Mouse (Mus musculus): ENCODE data around the gene 4930579F01Rik. TPM values are rescaled to one million over a fixed set of nuclear protein-coding genes. Genes with fewer than 3 reads are reported as not detected.

The 4930579F01Rik gene
- polyA plus RNA-seq, 2 experiments: 0.04 to 0.19 TPM

GRCm38 (mm10) chr3:138192260-138192659 lies 1.4 kb downstream of the 4930579F01Rik start:
- ATAC-seq (ENCODE audit: low FRiP score, low read depth) (no peak), DNase-seq (ENCODE audit: low spot score) (no peak)
- no peak overlapping the region for H3K4me3 ChIP-seq (replicated peaks; ENCODE audit: low read length)
- no peaks in the 10 kb centered on the region for H3K27me3 ChIP-seq (ENCODE audit: control insufficient read depth, insufficient read depth, low read length)
- H3K9me3 ChIP-seq (ENCODE audit: control insufficient read depth, low read length): no peaks in the 10 kb centered on the region
- no peak overlapping the region for H3K9ac ChIP-seq (ENCODE audit: low read depth, low read length, severe bottlenecking)
- H3K4me2 ChIP-seq (replicated peaks; ENCODE audit: low read depth, low read length, severe bottlenecking): no peak overlapping the region
- no peak overlapping the region for H3K27ac ChIP-seq (replicated peaks; ENCODE audit: low read depth, low read length)
- H3K4me1 ChIP-seq (ENCODE audit: control insufficient read depth, insufficient read depth, low read length): no peaks in the 10 kb centered on the region
- no peaks in the 10 kb centered on the region for H3K36me3 ChIP-seq (ENCODE audit: control insufficient read depth, insufficient read depth, low read length)
- no peak for TF ChIP-seq POLR2A (IDR thresholded peaks at IDR 0.05; ENCODE audit: borderline replicate concordance, extremely low read depth, insufficient read depth, insufficient read length)
- 82% methylated on average over 7 of the region's 7 CpGs for WGBS

GRCm38 (mm10) chr3:138185995-138186930 lies 7.4 kb downstream of the 4930579F01Rik start:
- ATAC-seq (ENCODE audit: low FRiP score, low read depth): no peak
- no peak overlapping the region for H3K4me3 ChIP-seq (replicated peaks; ENCODE audit: low read length)
- no peaks in the 10 kb centered on the region for H3K9me3 ChIP-seq (ENCODE audit: control insufficient read depth, low read length)
- H3K27me3 ChIP-seq (ENCODE audit: control insufficient read depth, insufficient read depth, low read length): no peaks in the 10 kb centered on the region
- no peak for TF ChIP-seq POLR2A (IDR thresholded peaks at IDR 0.05; ENCODE audit: borderline replicate concordance, extremely low read depth, insufficient read depth, insufficient read length)
- no peak overlapping the region for H3K27ac ChIP-seq (replicated peaks; ENCODE audit: low read depth, low read length)
- no peak for DNase-seq (ENCODE audit: low spot score)
- no peaks in the 10 kb centered on the region for H3K36me3 ChIP-seq (ENCODE audit: control insufficient read depth, insufficient read depth, low read length)
- WGBS: 92% methylated on average over 26 of the region's 26 CpGs
- no peak overlapping the region for H3K9ac ChIP-seq (ENCODE audit: low read depth, low read length, severe bottlenecking)
- no peaks in the 10 kb centered on the region for H3K4me1 ChIP-seq (ENCODE audit: control insufficient read depth, insufficient read depth, low read length)
- no peak overlapping the region for H3K4me2 ChIP-seq (replicated peaks; ENCODE audit: low read depth, low read length, severe bottlenecking)

GRCm38 (mm10) chr3:138185290-138185689 lies 8.3 kb downstream of the 4930579F01Rik start:
- Histone ChIP-seq H3K9me3 (ENCODE audit: control insufficient read depth, low read length) (no peaks in the 10 kb centered on the region), H3K27ac (replicated peaks; ENCODE audit: low read depth, low read length) (no peak overlapping the region), H3K4me3 (replicated peaks; ENCODE audit: low read length) (no peak overlapping the region), H3K9ac (ENCODE audit: low read depth, low read length, severe bottlenecking) (no peak overlapping the region), H3K4me2 (replicated peaks; ENCODE audit: low read depth, low read length, severe bottlenecking) (no peak overlapping the region), H3K36me3 (ENCODE audit: control insufficient read depth, insufficient read depth, low read length) (no peaks in the 10 kb centered on the region), H3K4me1 (ENCODE audit: control insufficient read depth, insufficient read depth, low read length) (no peaks in the 10 kb centered on the region), H3K27me3 (ENCODE audit: control insufficient read depth, insufficient read depth, low read length) (no peaks in the 10 kb centered on the region)
- WGBS: 63% methylated on average over 4 of the region's 4 CpGs
- ATAC-seq (ENCODE audit: low FRiP score, low read depth): no peak
- DNase-seq (ENCODE audit: low spot score): no peak
- no peak for TF ChIP-seq POLR2A (IDR thresholded peaks at IDR 0.05; ENCODE audit: borderline replicate concordance, extremely low read depth, insufficient read depth, insufficient read length)

- DNase-seq (ENCODE audit: low spot score) (no peak), ATAC-seq (ENCODE audit: low FRiP score, low read depth) (no peak)
- Histone ChIP-seq H3K27me3 (ENCODE audit: control insufficient read depth, insufficient read depth, low read length) (no peaks in the 10 kb centered on the region), H3K4me2 (replicated peaks; ENCODE audit: low read depth, low read length, severe bottlenecking) (no peak overlapping the region), H3K27ac (replicated peaks; ENCODE audit: low read depth, low read length) (no peak overlapping the region), H3K4me3 (replicated peaks; ENCODE audit: low read length) (no peak overlapping the region), H3K9ac (ENCODE audit: low read depth, low read length, severe bottlenecking) (no peak overlapping the region), H3K4me1 (ENCODE audit: control insufficient read depth, insufficient read depth, low read length) (no peaks in the 10 kb centered on the region), H3K9me3 (ENCODE audit: control insufficient read depth, low read length) (no peaks in the 10 kb centered on the region), H3K36me3 (ENCODE audit: control insufficient read depth, insufficient read depth, low read length) (no peaks in the 10 kb centered on the region)
- no peak for TF ChIP-seq POLR2A (IDR thresholded peaks at IDR 0.05; ENCODE audit: borderline replicate concordance, extremely low read depth, insufficient read depth, insufficient read length)
- 87% methylated on average over 7 of the region's 7 CpGs for WGBS
Observed at GRCm38 (mm10) chr3:138183371-138183770, 10.3 kb downstream of the 4930579F01Rik start.

GRCm38 (mm10) chr3:138182019-138182418 lies 11.6 kb downstream of the 4930579F01Rik start:
- Histone ChIP-seq H3K4me1 (ENCODE audit: control insufficient read depth, insufficient read depth, low read length) (no peaks in the 10 kb centered on the region), H3K36me3 (ENCODE audit: control insufficient read depth, insufficient read depth, low read length) (no peaks in the 10 kb centered on the region), H3K4me2 (replicated peaks; ENCODE audit: low read depth, low read length, severe bottlenecking) (no peak overlapping the region), H3K27ac (replicated peaks; ENCODE audit: low read depth, low read length) (no peak overlapping the region), H3K9me3 (ENCODE audit: control insufficient read depth, low read length) (no peaks in the 10 kb centered on the region), H3K4me3 (replicated peaks; ENCODE audit: low read length) (no peak overlapping the region), H3K9ac (ENCODE audit: low read depth, low read length, severe bottlenecking) (no peak overlapping the region), H3K27me3 (ENCODE audit: control insufficient read depth, insufficient read depth, low read length) (no peaks in the 10 kb centered on the region)
- DNase-seq (ENCODE audit: low spot score): no peak
- 84% methylated on average over 2 of the region's 2 CpGs for WGBS
- TF ChIP-seq POLR2A (IDR thresholded peaks at IDR 0.05; ENCODE audit: borderline replicate concordance, extremely low read depth, insufficient read depth, insufficient read length): no peak
- no peak for ATAC-seq (ENCODE audit: low FRiP score, low read depth)

Measured in limb, embryonic 14.5 days (tissue).